Mouse (Mus musculus): ENCODE results near the gene Eif2b3. TPM values are rescaled to one million over a fixed set of nuclear protein-coding genes. Genes with fewer than 3 reads are reported as not detected.

The Eif2b3 gene
- polyA plus RNA-seq, 1 experiment from 2014 or later = 37.7 TPM

- Histone ChIP-seq H3K27ac (no peak overlapping the region), H3K4me3 (replicated peaks) (no peak overlapping the region), H3K9ac (no peak overlapping the region), H3K4me1 (replicated peaks) (no peaks in the 10 kb centered on the region), H3K36me3 (peaks cover 19% of the 10 kb centered on the region), H3K9me3 (no peaks in the 10 kb centered on the region), H3K4me2 (replicated peaks) (no peak overlapping the region), H3K27me3 (replicated peaks) (no peaks in the 10 kb centered on the region)
- 80% methylated on average over 4 of the region's 4 CpGs for WGBS
- no peak for ATAC-seq
Measured at GRCm38 (mm10) chr4:117070624-117071023, 51.4 kb downstream of the Eif2b3 start.

- 92% methylated on average over 5 of the region's 5 CpGs for WGBS
Measured at GRCm38 (mm10) chr4:117071183-117071582, 52.0 kb downstream of the Eif2b3 start.

GRCm38 (mm10) chr4:117087948-117088640 is 68.9 kb downstream of the Eif2b3 start:
- 70% methylated on average over 7 of the region's 7 CpGs for WGBS
- 0 out of 2 replicates have a peak, but pooled peaks cover 4% of the 10 kb centered on the region for H3K36me3 ChIP-seq
- no peak overlapping the region for H3K27ac ChIP-seq
- no peak overlapping the region for H3K4me2 ChIP-seq (replicated peaks)
- no peak for ATAC-seq
- no peak overlapping the region for H3K9ac ChIP-seq
- H3K4me3 ChIP-seq (replicated peaks) = no peak overlapping the region
- peaks cover 4% of the 10 kb centered on the region; the same call in 1 of the 2 replicates for H3K4me1 ChIP-seq (replicated peaks)
- H3K27me3 ChIP-seq (replicated peaks) = no peaks in the 10 kb centered on the region
- no peaks in the 10 kb centered on the region for H3K9me3 ChIP-seq

More at GRCm38 (mm10) chr4:117071183-117071582, 52.0 kb downstream of the Eif2b3 start:
- H3K9me3 ChIP-seq = no peaks in the 10 kb centered on the region
- no peak overlapping the region for H3K4me3 ChIP-seq (replicated peaks)
- no peak for ATAC-seq
- H3K4me2 ChIP-seq (replicated peaks) = no peak overlapping the region
- no peak overlapping the region for H3K9ac ChIP-seq
- no peaks in the 10 kb centered on the region for H3K4me1 ChIP-seq (replicated peaks)
- no peaks in the 10 kb centered on the region for H3K27me3 ChIP-seq (replicated peaks)
- H3K27ac ChIP-seq = no peak overlapping the region
- H3K36me3 ChIP-seq = peaks cover 17% of the 10 kb centered on the region

GRCm38 (mm10) chr4:117090586-117090985 is 71.4 kb downstream of the Eif2b3 start:
- ATAC-seq = no peak
- H3K9ac ChIP-seq = no peak overlapping the region
- H3K4me2 ChIP-seq (replicated peaks) = no peak overlapping the region
- H3K36me3 ChIP-seq = no peaks in the 10 kb centered on the region
- H3K27ac ChIP-seq = 0 out of 2 replicates have a peak overlapping the region, but pooled peaks have one; percentile 5
- WGBS = 58% methylated on average over 7 of the region's 7 CpGs
- H3K4me1 ChIP-seq (replicated peaks) = peaks cover 6% of the 10 kb centered on the region; the same call in 1 of the 2 replicates
- H3K9me3 ChIP-seq = no peaks in the 10 kb centered on the region
- no peaks in the 10 kb centered on the region for H3K27me3 ChIP-seq (replicated peaks)
- no peak overlapping the region for H3K4me3 ChIP-seq (replicated peaks)

GRCm38 (mm10) chr4:117094626-117095361 is 75.6 kb downstream of the Eif2b3 start:
- H3K9ac ChIP-seq = no peak overlapping the region
- no peak for ATAC-seq
- H3K36me3 ChIP-seq = no peaks in the 10 kb centered on the region
- H3K4me3 ChIP-seq (replicated peaks) = no peak overlapping the region
- 66% methylated on average over 3 of the region's 3 CpGs for WGBS
- peak overlapping the region; percentile 29; the same call in 1 of the 2 replicates for H3K27ac ChIP-seq
- 0 out of 2 replicates have a peak, but pooled peaks cover 7% of the 10 kb centered on the region for H3K4me1 ChIP-seq (replicated peaks)
- no peak overlapping the region for H3K4me2 ChIP-seq (replicated peaks)
- no peaks in the 10 kb centered on the region; the same call in 1 of the 2 replicates for H3K27me3 ChIP-seq (replicated peaks)
- H3K9me3 ChIP-seq = no peaks in the 10 kb centered on the region

- H3K9ac ChIP-seq = peak within 1 kb of the TSS; percentile 55
- peak within 1 kb of the TSS; percentile 84 for H3K4me2 ChIP-seq (replicated peaks)
- ATAC-seq = peak; percentile 84
- H3K9me3 ChIP-seq = no peaks in the 10 kb centered on the region
- 2% methylated on average over 50 of the region's 50 CpGs for WGBS
- peak within 1 kb of the TSS; percentile 51 for H3K4me3 ChIP-seq (replicated peaks)
- no peaks in the 10 kb centered on the region; the same call in 1 of the 2 replicates for H3K27me3 ChIP-seq (replicated peaks)
- 0 out of 2 replicates have a peak, but pooled peaks cover 7% of the 10 kb centered on the region for H3K4me1 ChIP-seq (replicated peaks)
- H3K36me3 ChIP-seq = no peaks in the 10 kb centered on the region
- peak within 1 kb of the TSS; percentile 67 for H3K27ac ChIP-seq
Measured at GRCm38 (mm10) chr4:117095551-117096452, 76.6 kb downstream of the Eif2b3 start, which contains the start of gene Ptch2. Gene Ptch2 (plus strand): TSS chr4:117096075.

- Histone ChIP-seq H3K4me1 (replicated peaks) (0 out of 2 replicates have a peak, but pooled peaks cover 7% of the 10 kb centered on the region), H3K9ac (peak overlapping the region; percentile 55), H3K9me3 (no peaks in the 10 kb centered on the region), H3K36me3 (no peaks in the 10 kb centered on the region), H3K4me2 (replicated peaks) (peak overlapping the region; percentile 84), H3K4me3 (replicated peaks) (peak overlapping the region; percentile 51), H3K27me3 (replicated peaks) (no peaks in the 10 kb centered on the region; the same call in 1 of the 2 replicates), H3K27ac (peak overlapping the region; percentile 67)
- no peak for ATAC-seq
- WGBS = 15% methylated on average over 5 of the region's 5 CpGs
Measured at GRCm38 (mm10) chr4:117096666-117097065, 77.5 kb downstream of the Eif2b3 start.

- Histone ChIP-seq H3K36me3 (no peaks in the 10 kb centered on the region), H3K4me1 (replicated peaks) (0 out of 2 replicates have a peak, but pooled peaks cover 7% of the 10 kb centered on the region), H3K9ac (0 out of 2 replicates have a peak overlapping the region, but pooled peaks have one; percentile 1), H3K27ac (peak overlapping the region; percentile 69), H3K4me2 (replicated peaks) (peak overlapping the region; percentile 84), H3K27me3 (replicated peaks) (no peaks in the 10 kb centered on the region; the same call in 1 of the 2 replicates), H3K9me3 (no peaks in the 10 kb centered on the region), H3K4me3 (replicated peaks) (no peak overlapping the region)
- ATAC-seq = peak; percentile 64
- WGBS = 39% methylated on average over 8 of the region's 8 CpGs
Measured at GRCm38 (mm10) chr4:117097969-117098763, 79.0 kb downstream of the Eif2b3 start.

- H3K4me2 ChIP-seq (replicated peaks) = peak overlapping the region; percentile 84
- no peaks in the 10 kb centered on the region; the same call in 1 of the 2 replicates for H3K27me3 ChIP-seq (replicated peaks)
- WGBS = 52% methylated on average over 2 of the region's 2 CpGs
- H3K4me1 ChIP-seq (replicated peaks) = 0 out of 2 replicates have a peak, but pooled peaks cover 7% of the 10 kb centered on the region
- ATAC-seq = no peak
- no peaks in the 10 kb centered on the region for H3K36me3 ChIP-seq
- H3K9me3 ChIP-seq = no peaks in the 10 kb centered on the region
- peak overlapping the region; percentile 69; the same call in 1 of the 2 replicates for H3K27ac ChIP-seq
- no peak overlapping the region for H3K9ac ChIP-seq
- H3K4me3 ChIP-seq (replicated peaks) = no peak overlapping the region
Measured at GRCm38 (mm10) chr4:117098764-117099036, 79.5 kb downstream of the Eif2b3 start.

- Histone ChIP-seq H3K27me3 (replicated peaks) (no peaks in the 10 kb centered on the region; the same call in 1 of the 2 replicates), H3K27ac (no peak overlapping the region), H3K9ac (no peak overlapping the region), H3K4me2 (replicated peaks) (no peak overlapping the region), H3K36me3 (no peaks in the 10 kb centered on the region), H3K4me1 (replicated peaks) (0 out of 2 replicates have a peak, but pooled peaks cover 7% of the 10 kb centered on the region), H3K9me3 (no peaks in the 10 kb centered on the region), H3K4me3 (replicated peaks) (no peak overlapping the region)
- no peak for ATAC-seq
- 80% methylated on average over 4 of the region's 4 CpGs for WGBS
Measured at GRCm38 (mm10) chr4:117100036-117100435, 80.8 kb downstream of the Eif2b3 start.

- H3K4me1 ChIP-seq (replicated peaks) = 0 out of 2 replicates have a peak, but pooled peaks cover 4% of the 10 kb centered on the region
- H3K9ac ChIP-seq = no peak overlapping the region
- no peak overlapping the region for H3K4me3 ChIP-seq (replicated peaks)
- H3K27me3 ChIP-seq (replicated peaks) = no peaks in the 10 kb centered on the region
- no peaks in the 10 kb centered on the region for H3K36me3 ChIP-seq
- no peak for ATAC-seq
- H3K9me3 ChIP-seq = no peaks in the 10 kb centered on the region
- no peak overlapping the region for H3K27ac ChIP-seq
- H3K4me2 ChIP-seq (replicated peaks) = no peak overlapping the region
- WGBS = 48% methylated on average over 7 of the region's 7 CpGs
Measured at GRCm38 (mm10) chr4:117101218-117101617, 82.0 kb downstream of the Eif2b3 start.
